Mouse (Mus musculus) stomach, embryonic 16.5 days (tissue): ENCODE data around the gene Tbl1x. TPM values are rescaled to one million over a fixed set of nuclear protein-coding genes. Genes with fewer than 3 reads are reported as not detected.

ENCODE experiments used
- ATAC-seq: fragments of 200-750 bp; cut with Nextera tagmentation; 2 replicates; pipeline ENCODE4 v1.8.0; 2017; ENCODE audit warnings: moderate number of reproducible peaks, moderate TSS enrichment; ENCODE audit not compliant: insufficient read depth, low FRiP score
- H3K27ac ChIP-seq: fragments of 300-500 bp; sonication (generic); 2 replicates; pipeline ENCODE4 v1.5.1; 2014; ENCODE audit warnings: low read length
- H3K27me3 ChIP-seq: fragments of 300-500 bp; sonication (generic); 2 replicates; pipeline ENCODE4 v1.6.1; 2014; ENCODE audit warnings: low read length, control low read depth, mixed read lengths; ENCODE audit not compliant: control insufficient read depth, insufficient read depth
- H3K36me3 ChIP-seq: fragments of 300-500 bp; sonication (generic); 2 replicates; pipeline ENCODE4 v1.6.1; 2014; ENCODE audit warnings: low read length; ENCODE audit not compliant: control insufficient read depth, insufficient read depth
- H3K4me1 ChIP-seq: fragments of 300-500 bp; sonication (generic); 2 replicates; pipeline ENCODE4 v1.6.1; 2014; ENCODE audit warnings: low read length, control low read depth, mixed read lengths; ENCODE audit not compliant: control insufficient read depth, insufficient read depth
- H3K4me2 ChIP-seq: fragments of 300-500 bp; sonication (generic); 2 replicates; pipeline ENCODE4 v1.6.1; 2014; ENCODE audit warnings: low read depth, low read length, mixed read lengths
- H3K4me3 ChIP-seq: fragments of 300-500 bp; sonication (generic); replicated peaks from 2 replicates; pipeline ENCODE4 v1.5.1; 2014; ENCODE audit warnings: mild to moderate bottlenecking, low read length
- H3K9ac ChIP-seq: fragments of 300-500 bp; sonication (generic); 2 replicates; pipeline ENCODE4 v1.6.1; 2014; ENCODE audit warnings: low read length
- H3K9me3 ChIP-seq: fragments of 300-500 bp; sonication (generic); replicated peaks from 2 replicates; pipeline ENCODE4 v1.6.1; 2016; ENCODE audit warnings: low read length, control low read depth; ENCODE audit not compliant: control insufficient read depth
- WGBS: fragments of 180-500 bp; shearing (Covaris S2); extraction: QIAGEN DNeasy Blood & Tissue Kit; methylation state at CpG from one replicate; pipeline ENCODE4 v1.1.7; 2014; 5-methylcytosine and 5-hydroxymethylcytosine counted together
- polyA plus RNA-seq: library from polyadenylated mRNA; unstranded; fragments of >200 nt; fragmentation: Nextera tagmentation; extraction: Ambion mirVana; gene quantifications from 2 replicates; pipeline ENCODE4 v1.2.1, GENCODE M21; 2015

The Tbl1x gene
- polyA plus RNA-seq, 1 experiment from 2014 or later = 56.8 TPM

- Histone ChIP-seq H3K9me3 (no peaks in the 10 kb centered on the region), H3K4me2 (peak overlapping the region; percentile 50), H3K4me1 (peaks cover 9% of the 10 kb centered on the region; the same call in 1 of the 2 replicates), H3K9ac (0 out of 2 replicates have a peak overlapping the region, but pooled peaks have one; percentile 84), H3K4me3 (peak overlapping the region; percentile 66), H3K27ac (peak overlapping the region; percentile 96), H3K27me3 (no peaks in the 10 kb centered on the region), H3K36me3 (no peaks in the 10 kb centered on the region)
- 18% methylated on average over 10 of the region's 10 CpGs for WGBS
- no peak for ATAC-seq
These were observed 1.0 kb upstream of the Tbl1x start for GRCm38 (mm10) chrX:77509776-77510175.

GRCm38 (mm10) chrX:77511301-77511993 lies 634 bp downstream of the Tbl1x start:
- ATAC-seq = peak; percentile 17; the same call in 1 of the 2 replicates
- peak overlapping the region; percentile 48 for H3K4me2 ChIP-seq
- no peaks in the 10 kb centered on the region for H3K27me3 ChIP-seq
- H3K9me3 ChIP-seq = no peaks in the 10 kb centered on the region
- no peaks in the 10 kb centered on the region for H3K36me3 ChIP-seq
- H3K4me3 ChIP-seq = peak overlapping the region; percentile 66
- H3K9ac ChIP-seq = peak overlapping the region; percentile 84
- peaks cover 9% of the 10 kb centered on the region; the same call in 1 of the 2 replicates for H3K4me1 ChIP-seq
- WGBS = 15% methylated on average over 36 of the region's 55 CpGs
- peak overlapping the region; percentile 96 for H3K27ac ChIP-seq

- peaks cover 9% of the 10 kb centered on the region; the same call in 1 of the 2 replicates for H3K4me1 ChIP-seq
- H3K27ac ChIP-seq = peak overlapping the region; percentile 96
- no peaks in the 10 kb centered on the region for H3K9me3 ChIP-seq
- H3K4me2 ChIP-seq = peak overlapping the region; percentile 48
- peak overlapping the region; percentile 66 for H3K4me3 ChIP-seq
- no peaks in the 10 kb centered on the region for H3K27me3 ChIP-seq
- 16% methylated on average over 12 of the region's 12 CpGs for WGBS
- no peak for ATAC-seq
- peak overlapping the region; percentile 84 for H3K9ac ChIP-seq
- H3K36me3 ChIP-seq = no peaks in the 10 kb centered on the region
These were observed 1.2 kb downstream of the Tbl1x start for GRCm38 (mm10) chrX:77511994-77512485.

GRCm38 (mm10) chrX:77517274-77518085 lies 6.7 kb downstream of the Tbl1x start:
- no peaks in the 10 kb centered on the region for H3K9me3 ChIP-seq
- WGBS = 29% methylated on average over 8 of the region's 8 CpGs
- no peak overlapping the region for H3K9ac ChIP-seq
- H3K27me3 ChIP-seq = no peaks in the 10 kb centered on the region
- H3K4me1 ChIP-seq = peaks cover 7% of the 10 kb centered on the region
- no peak for ATAC-seq
- H3K4me3 ChIP-seq = no peak overlapping the region
- no peak overlapping the region for H3K27ac ChIP-seq
- no peaks in the 10 kb centered on the region for H3K36me3 ChIP-seq
- no peak overlapping the region for H3K4me2 ChIP-seq

- WGBS = 64% methylated on average over 1 of the region's 1 CpGs
- no peaks in the 10 kb centered on the region for H3K36me3 ChIP-seq
- H3K9ac ChIP-seq = no peak overlapping the region
- H3K4me2 ChIP-seq = no peak overlapping the region
- ATAC-seq = no peak
- no peak overlapping the region for H3K4me3 ChIP-seq
- no peaks in the 10 kb centered on the region for H3K9me3 ChIP-seq
- no peak overlapping the region for H3K27ac ChIP-seq
- H3K27me3 ChIP-seq = no peaks in the 10 kb centered on the region
- peaks cover 7% of the 10 kb centered on the region for H3K4me1 ChIP-seq
These were observed 8.1 kb downstream of the Tbl1x start for GRCm38 (mm10) chrX:77518929-77519328.

GRCm38 (mm10) chrX:77522842-77523375 lies 12.1 kb downstream of the Tbl1x start:
- Histone ChIP-seq H3K4me2 (no peak overlapping the region), H3K27ac (no peak overlapping the region), H3K36me3 (no peaks in the 10 kb centered on the region), H3K9ac (no peak overlapping the region), H3K27me3 (no peaks in the 10 kb centered on the region), H3K4me3 (no peak overlapping the region), H3K4me1 (peaks cover 4% of the 10 kb centered on the region), H3K9me3 (no peaks in the 10 kb centered on the region)
- ATAC-seq = no peak
- 32% methylated on average over 3 of the region's 3 CpGs for WGBS

GRCm38 (mm10) chrX:77525179-77525578 lies 14.4 kb downstream of the Tbl1x start:
- WGBS = 59% methylated on average over 1 of the region's 1 CpGs
- ATAC-seq = no peak
- H3K27me3 ChIP-seq = no peaks in the 10 kb centered on the region
- no peak overlapping the region for H3K9ac ChIP-seq
- H3K9me3 ChIP-seq = no peaks in the 10 kb centered on the region
- H3K4me3 ChIP-seq = no peak overlapping the region
- H3K36me3 ChIP-seq = no peaks in the 10 kb centered on the region
- no peak overlapping the region for H3K4me2 ChIP-seq
- peaks cover 3% of the 10 kb centered on the region; the same call in 1 of the 2 replicates for H3K4me1 ChIP-seq
- no peak overlapping the region for H3K27ac ChIP-seq

GRCm38 (mm10) chrX:77528401-77528800 lies 17.6 kb downstream of the Tbl1x start:
- Histone ChIP-seq H3K27me3 (no peaks in the 10 kb centered on the region), H3K9me3 (no peaks in the 10 kb centered on the region), H3K4me1 (no peaks in the 10 kb centered on the region), H3K9ac (no peak overlapping the region), H3K4me2 (no peak overlapping the region), H3K36me3 (no peaks in the 10 kb centered on the region), H3K4me3 (no peak overlapping the region), H3K27ac (no peak overlapping the region)
- ATAC-seq = no peak
- WGBS = 56% methylated on average over 1 of the region's 1 CpGs

GRCm38 (mm10) chrX:77530997-77531396 lies 20.2 kb downstream of the Tbl1x start:
- no peak overlapping the region for H3K9ac ChIP-seq
- no peak for ATAC-seq
- no peak overlapping the region for H3K27ac ChIP-seq
- no peaks in the 10 kb centered on the region for H3K9me3 ChIP-seq
- H3K4me2 ChIP-seq = no peak overlapping the region
- H3K27me3 ChIP-seq = no peaks in the 10 kb centered on the region
- H3K36me3 ChIP-seq = no peaks in the 10 kb centered on the region
- no peaks in the 10 kb centered on the region for H3K4me1 ChIP-seq
- WGBS = 86% methylated on average over 2 of the region's 5 CpGs
- H3K4me3 ChIP-seq = no peak overlapping the region
